Mouse (Mus musculus): ENCODE measurements around the gene Pex14.

GRCm38 (mm10) chr4:149066672-149067551 lies 32.8 kb downstream of the Pex14 start:
- TF ChIP-seq POLR2A (IDR thresholded peaks at IDR 0.05; ENCODE audit: insufficient read depth, low read depth, low read length) (no peak), CTCF (IDR thresholded peaks at IDR 0.05; ENCODE audit: insufficient read depth, low read depth, low read length) (no peak)
